Mouse (Mus musculus) T-cell, adult 66 days (primary cell): ENCODE data around the gene Cilp2. TPM values are rescaled to one million over a fixed set of nuclear protein-coding genes. Genes with fewer than 3 reads are reported as not detected.

Experiments used
- total RNA-seq, 2 experiments: library from RNA; stranded (reverse); gene quantifications; 3 replicates in 1 of 2; 4 replicates in 1 of 2; pipeline ENCODE4 v1.2.4; 2023

Cilp2 gene
- under 1 TPM in 1 of 2 experiments, not detected in 1; 0.12 TPM for total RNA-seq

GRCm38 (mm10) chr8:69887289-69888243, at the start of gene Cilp2:
Gene Cilp2 (minus strand): TSS chr8:69887687.

GRCm38 (mm10) chr8:69902163-69903062, 14.9 kb upstream of the Cilp2 start, which contains the start of the genes Tssk6, Ndufa13 and Yjefn3:
Gene Tssk6 (plus strand): TSS chr8:69902184.
Gene Ndufa13 (minus strand): TSS chr8:69902558.
Gene Yjefn3 (minus strand): TSS chr8:69902712.

GRCm38 (mm10) chr8:69832298-69832853, 55.1 kb downstream of the Cilp2 start, which contains the start of gene Pbx4:
Gene Pbx4 (plus strand): TSS chr8:69832491.

Other genes starting within 250 kb of the Cilp2 start
- under 1 TPM; 0.50 TPM for gene Zfp964, start 233.2 kb downstream of the Cilp2 start, total RNA-seq
- 10 to 100 TPM; 47.6 to 51.0 TPM for gene Zfp869, start 177.0 kb downstream of the Cilp2 start, total RNA-seq
- gene Zfp963, start 137.7 kb downstream of the Cilp2 start, total RNA-seq: 1 to 10 TPM; 4.3 to 4.9 TPM
- 1 to 10 TPM in 1 of 2 experiments, not detected in 1; 1.7 TPM for gene Gm20422, start 112.8 kb downstream of the Cilp2 start, total RNA-seq
- 10 to 100 TPM; 67.1 to 68.6 TPM for gene Atp13a1, start 96.5 kb downstream of the Cilp2 start, total RNA-seq
- gene Zfp866, start 96.5 kb downstream of the Cilp2 start, total RNA-seq: 10 to 100 TPM; 29.9 to 33.7 TPM
- gene Gmip, start 79.0 kb downstream of the Cilp2 start, total RNA-seq: 100 to 1,000 TPM; 262 to 263 TPM
- gene Lpar2, start 65.3 kb downstream of the Cilp2 start, total RNA-seq: 1 to 10 TPM; 6.0 to 6.4 TPM
- 1 to 10 TPM; 8.3 TPM for gene Pbx4, start 55.2 kb downstream of the Cilp2 start, total RNA-seq
- gene Tssk6, start 14.5 kb upstream of the Cilp2 start, total RNA-seq: 1 to 10 TPM in 1 of 2 experiments, under 1 TPM in 1; 0.44 to 1.3 TPM
- 10 to 100 TPM; 53.3 to 66.9 TPM for gene Ndufa13, start 14.9 kb upstream of the Cilp2 start, total RNA-seq
- 1 to 10 TPM; 2.9 to 4.6 TPM for gene Yjefn3, start 15.0 kb upstream of the Cilp2 start, total RNA-seq
- 100 to 1,000 TPM; 104 to 106 TPM for gene Gatad2a, start 108.7 kb upstream of the Cilp2 start, total RNA-seq
- gene Mau2, start 155.0 kb upstream of the Cilp2 start, total RNA-seq: 100 to 1,000 TPM; 129 to 135 TPM
- 10 to 100 TPM; 46.4 to 48.4 TPM for gene Sugp1, start 155.1 kb upstream of the Cilp2 start, total RNA-seq
- gene Tm6sf2, start 185.2 kb upstream of the Cilp2 start, total RNA-seq: 1 to 10 TPM; 1.1 to 1.3 TPM
- under 1 TPM in 1 of 2 experiments, not detected in 1; 0.15 TPM for gene Hapln4, start 195.8 kb upstream of the Cilp2 start, total RNA-seq
- gene Ncan, start 233.2 kb upstream of the Cilp2 start, total RNA-seq: not detected
- 10 to 100 TPM; 35.6 to 41.8 TPM for gene Nr2c2ap, start 243.6 kb upstream of the Cilp2 start, total RNA-seq